Mouse (Mus musculus) regulatory T cell (primary cell): Measurements from ENCODE around the gene Scgb1b29.

ENCODE experiments used
- in situ Hi-C: fragments of 300-600 bp; cut with MboI, MseI; formaldehyde crosslinking; loops from one replicate; pipeline ENCODE4 v1.15.1; 2025; ENCODE audit warnings: high pct_unique_total_duplicates

Gene Scgb1b29

DNA sequence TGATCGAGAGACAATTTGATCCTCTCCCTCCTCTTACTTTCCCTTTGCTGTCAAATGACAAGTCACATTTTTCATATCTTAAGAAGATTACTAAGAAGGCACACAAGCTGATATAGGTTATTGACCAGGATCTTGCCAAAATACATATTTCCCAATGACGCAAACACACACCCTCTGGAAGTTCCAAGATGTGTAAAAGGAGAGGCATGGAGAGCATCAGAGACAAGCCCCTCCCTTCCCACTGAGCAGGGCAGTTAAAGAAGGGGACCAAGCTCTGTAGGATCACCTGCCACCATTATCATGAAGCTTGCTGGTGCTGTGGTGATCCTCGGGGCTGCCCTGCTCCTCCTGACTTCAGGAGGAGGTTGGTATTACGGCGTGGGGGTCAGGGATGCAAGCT, at the start of gene Scgb1b29:
Gene Scgb1b29, plus strand, starts transcription at position 301 of the 400 bp plus-strand sequence.
- in situ Hi-C loops = loop anchor here (5.0 kb wide), 1 partner anchor 729 kb away; the partner anchor contains the start of gene Scgb1b7

DNA sequence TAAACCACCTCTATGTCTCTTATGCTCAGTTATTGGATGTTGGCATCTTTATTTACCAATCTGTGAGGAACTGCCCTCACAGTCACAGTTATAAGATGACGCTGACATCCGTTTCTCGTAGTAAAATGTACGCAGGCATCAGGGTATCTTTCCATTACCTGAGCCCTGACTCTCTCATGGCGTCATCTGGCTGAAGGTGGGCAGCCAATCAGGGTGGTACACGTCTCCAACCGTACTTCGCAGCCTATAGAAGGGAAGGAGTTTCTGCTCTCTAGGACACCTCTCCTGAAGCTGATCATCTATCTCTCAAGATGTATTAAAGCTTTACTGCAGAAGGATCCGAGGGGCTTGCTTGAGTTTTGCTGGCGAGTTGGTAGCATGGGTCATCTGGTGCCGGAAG, 12.7 kb upstream of the Scgb1b29 start:
- in situ Hi-C loops = loop anchor here (5.0 kb wide), 1 partner anchor 736 kb away; no protein-coding TSS in a partner anchor
